ENCODE assay signal across 8 mouse cellular contexts in genomic region chr4:32337638-32338037, GRCm38 (mm10).
DNase-seq lines count a peak whose midpoint lies in the region; ATAC-seq and TF ChIP-seq lines count a peak whose summit lies in the region.

No protein-coding gene starts in this region.

- no peaks in the 10 kb centered on the region for H3K36me3 ChIP-seq in limb, embryonic 15.5 days

- no peaks in the 10 kb centered on the region for H3K9me3 ChIP-seq in limb, embryonic 15.5 days

- DNase-seq in gastrocnemius, adult 2 months: peak; percentile 51
- DNase-seq in gastrocnemius, adult 18-20 months (ENCODE audit: low spot score): no peak
- peak; percentile 21 for DNase-seq in c-Kit-positive CD71-positive TER-119-negative erythroid progenitor cells, embryonic 14.5 days (ENCODE audit: low read depth)
- DNase-seq in heart, postnatal 14 days: peak; percentile 73 to 79
- peak; percentile 47 for DNase-seq in skeletal muscle tissue, adult 2 months (ENCODE audit: low read depth, low spot score)
- no peak for DNase-seq in cerebellum, postnatal 10 days
- DNase-seq in right cerebral cortex, postnatal 36 days (ENCODE audit: low spot score in 2 of 2): no peak

- 15% methylated on average over 11 of the region's 11 CpGs for WGBS in limb, embryonic 15.5 days

- H3K4me1 ChIP-seq in limb, embryonic 15.5 days: peaks cover 19% of the 10 kb centered on the region

- intact Hi-C loops in gastrocnemius, adult 2 months (cut with DNase I): loop anchor here (2.0 kb wide), 1 partner anchor 45 kb away; no protein-coding TSS in a partner anchor
- intact Hi-C loops in heart, postnatal 14 days (cut with DNase I): loop anchor here (5.0 kb wide), 2 partner anchors 40 to 90 kb away; no protein-coding TSS in a partner anchor

- H3K4me2 ChIP-seq in limb, embryonic 15.5 days: no peak overlapping the region

- ATAC-seq in limb, embryonic 15.5 days (ENCODE audit: insufficient number of reproducible peaks, low FRiP score, low TSS enrichment, low read depth): 0 out of 2 replicates have a peak, but pooled peaks have one; percentile 40

- H3K4me3 ChIP-seq in gastrocnemius, adult 2 months: no peak overlapping the region
- H3K4me3 ChIP-seq in limb, embryonic 15.5 days: no peak overlapping the region

- no peak for TF ChIP-seq CTCF in gastrocnemius, adult 2 months (IDR thresholded peaks at IDR 0.05)

- H3K9ac ChIP-seq in limb, embryonic 15.5 days: no peak overlapping the region

- 0 out of 2 replicates have a peak overlapping the region, but pooled peaks have one; percentile 28 for H3K27ac ChIP-seq in gastrocnemius, adult 2 months
- H3K27ac ChIP-seq in limb, embryonic 15.5 days: no peak overlapping the region

- H3K27me3 ChIP-seq in limb, embryonic 15.5 days: no peaks in the 10 kb centered on the region

Comparison
In these comparisons a context has a peak if more than half of its experiments do, and no peak if none do; other contexts are left out.
1. DNase-seq: peak in gastrocnemius, adult 2 months (single experiment), c-Kit-positive CD71-positive TER-119-negative erythroid progenitor cells, embryonic 14.5 days (single experiment), heart, postnatal 14 days (2 of 2) and skeletal muscle tissue, adult 2 months (single experiment); none in gastrocnemius, adult 18-20 months (single experiment), cerebellum, postnatal 10 days (0 of 2) and right cerebral cortex, postnatal 36 days (0 of 2).